Mouse (Mus musculus): ENCODE results near the gene Gm13288.

GRCm38 (mm10) chr4:88849698-88850097, 44.4 kb downstream of the Gm13288 start, which contains the start of gene Ifna1:
- TF ChIP-seq CTCF (IDR thresholded peaks at IDR 0.05; ENCODE audit: borderline replicate concordance, extremely low read depth, insufficient read depth, insufficient read length) (no peak), POLR2A (IDR thresholded peaks at IDR 0.05; ENCODE audit: borderline replicate concordance, extremely low read depth, insufficient read depth, insufficient read length, poor library complexity, severe bottlenecking) (no peak)

All from brain, embryonic 14.5 days (tissue).